Mouse (Mus musculus) embryonic facial prominence, embryonic 11.5 days (tissue): Measurements from ENCODE around the gene Trim65. TPM values are rescaled to one million over a fixed set of nuclear protein-coding genes. Genes with fewer than 3 reads are reported as not detected.
A peak's percentile ranks its signal among the peaks of the same experiment; 100 is the strongest.
"Not testable (repeated sequence)": the region's sequence is repeated elsewhere in the genome, so short reads cannot be mapped to it uniquely, and the experiment has no call there.

Experiments
- ATAC-seq: fragments of 200-750 bp; cut with Nextera tagmentation; replicated peaks from 2 replicates; pipeline ENCODE4 v1.8.0; 2017; ENCODE audit warnings: low read depth; ENCODE audit not compliant: insufficient number of reproducible peaks, low FRiP score, low TSS enrichment
- DNase-seq: peaks from one replicate; pipeline ENCODE4 v3.0.0-alpha.2; 2015; ENCODE audit warnings: low spot score
- H3K27ac ChIP-seq: fragments of 300-500 bp; sonication (generic); replicated peaks from 2 replicates; pipeline ENCODE4 v1.5.1; 2014; ENCODE audit warnings: mild to moderate bottlenecking, low read depth, low read length, control low read depth
- H3K27me3 ChIP-seq: fragments of 300-500 bp; sonication (generic); 2 replicates; pipeline ENCODE4 v1.6.1; 2014; ENCODE audit warnings: mild to moderate bottlenecking, low read length, moderate library complexity, mixed read lengths; ENCODE audit not compliant: control insufficient read depth, insufficient read depth
- H3K36me3 ChIP-seq: fragments of 300-500 bp; sonication (generic); replicated peaks from 2 replicates; pipeline ENCODE4 v1.6.1; 2014; ENCODE audit warnings: low read depth, mild to moderate bottlenecking, low read length, moderate library complexity, mixed read lengths; ENCODE audit not compliant: control insufficient read depth, insufficient read depth
- H3K4me1 ChIP-seq: fragments of 300-500 bp; sonication (generic); 2 replicates; pipeline ENCODE4 v1.6.1; 2014; ENCODE audit warnings: low read length, mixed read lengths; ENCODE audit not compliant: control insufficient read depth, insufficient read depth
- H3K4me2 ChIP-seq: fragments of 300-500 bp; sonication (generic); 2 replicates; pipeline ENCODE4 v1.6.1; 2014; ENCODE audit warnings: low read depth, mild to moderate bottlenecking, control low read depth, low read length, moderate library complexity
- H3K4me3 ChIP-seq: fragments of 300-500 bp; sonication (generic); 2 replicates; pipeline ENCODE4 v1.5.1; 2014; ENCODE audit warnings: low read depth, low read length, control low read depth
- H3K9ac ChIP-seq: fragments of 300-500 bp; sonication (generic); replicated peaks from 2 replicates; pipeline ENCODE4 v1.6.1; 2014; ENCODE audit warnings: mild to moderate bottlenecking, control low read depth, low read length
- H3K9me3 ChIP-seq: fragments of 300-500 bp; sonication (generic); replicated peaks from 2 replicates; pipeline ENCODE4 v1.6.1; 2016; ENCODE audit warnings: mild to moderate bottlenecking, low read length, inconsistent platforms, mixed read lengths; ENCODE audit not compliant: control insufficient read depth
- WGBS: fragments of 180-500 bp; shearing (Covaris S2); extraction: QIAGEN DNeasy Blood & Tissue Kit; methylation state at CpG from one replicate; pipeline ENCODE4 v1.1.7; 2014; 5-methylcytosine and 5-hydroxymethylcytosine counted together
- polyA plus RNA-seq: library from polyadenylated mRNA; unstranded; fragments of >200 nt; fragmentation: Nextera tagmentation; extraction: Ambion mirVana; gene quantifications from 2 replicates; pipeline ENCODE4 v1.2.1, GENCODE M21; 2014

The Trim65 gene
- polyA plus RNA-seq, 1 experiment from 2014 or later, result 1.8 TPM

DNA sequence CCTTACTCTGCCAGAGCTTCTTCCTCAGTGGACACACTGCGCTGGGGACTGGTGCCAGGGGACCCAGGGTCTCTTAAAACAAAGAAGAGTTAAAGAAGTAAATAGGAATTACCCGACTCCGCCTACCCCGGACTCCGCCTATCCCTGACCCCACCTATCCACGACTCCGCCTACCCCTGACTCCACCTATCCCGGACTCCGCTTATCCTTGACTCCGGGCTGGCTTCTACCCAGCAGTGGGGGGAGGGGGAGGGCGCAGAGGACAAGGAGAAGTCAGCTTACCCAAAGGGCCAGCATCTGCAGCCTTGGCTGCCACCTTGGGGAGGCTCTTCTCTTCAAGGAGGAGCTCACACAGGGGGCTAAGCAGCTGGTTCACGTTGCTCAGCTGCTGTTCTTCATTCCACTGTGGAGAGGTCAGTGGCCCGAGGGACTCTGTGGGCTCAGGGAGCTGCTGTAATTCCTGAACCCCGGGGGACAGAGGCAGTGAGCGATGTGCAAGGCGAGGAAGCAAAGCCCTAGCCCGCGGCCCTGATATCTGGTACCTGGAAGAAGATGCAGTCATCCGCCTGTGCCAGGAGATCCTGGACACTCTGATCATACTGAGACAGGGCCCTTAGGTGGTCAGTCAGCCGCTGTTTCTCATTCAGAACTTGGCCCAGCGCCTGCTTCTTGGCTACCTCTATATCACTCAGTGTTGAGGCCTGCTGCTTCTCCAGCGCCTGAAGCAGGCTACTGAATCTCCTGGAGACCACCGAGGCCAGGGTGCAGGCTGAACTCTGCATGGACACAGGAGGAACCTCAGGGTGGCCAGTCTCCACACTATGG is 3.6 kb downstream of the Trim65 start, which contains the start of gene Trim47:
Gene Trim47, minus strand, starts transcription at position 55 of the 825 bp plus-strand sequence.
- peak; percentile 82 for DNase-seq
- peaks cover 7% of the 10 kb centered on the region; the same call in 1 of the 2 replicates for H3K4me1 ChIP-seq
- no peak within 1 kb of the TSS; the same call in 1 of the 2 replicates for H3K4me3 ChIP-seq
- no peaks in the 10 kb centered on the region for H3K9me3 ChIP-seq
- ATAC-seq, result no peak
- H3K4me2 ChIP-seq, result peak within 1 kb of the TSS; percentile 44
- no peaks in the 10 kb centered on the region for H3K27me3 ChIP-seq
- H3K36me3 ChIP-seq, result peaks cover 5% of the 10 kb centered on the region
- H3K27ac ChIP-seq, result peak within 1 kb of the TSS; percentile 47; the same call in 1 of the 2 replicates
- peak within 1 kb of the TSS; percentile 39 for H3K9ac ChIP-seq
- 20% methylated on average over 23 of the region's 23 CpGs for WGBS

DNA sequence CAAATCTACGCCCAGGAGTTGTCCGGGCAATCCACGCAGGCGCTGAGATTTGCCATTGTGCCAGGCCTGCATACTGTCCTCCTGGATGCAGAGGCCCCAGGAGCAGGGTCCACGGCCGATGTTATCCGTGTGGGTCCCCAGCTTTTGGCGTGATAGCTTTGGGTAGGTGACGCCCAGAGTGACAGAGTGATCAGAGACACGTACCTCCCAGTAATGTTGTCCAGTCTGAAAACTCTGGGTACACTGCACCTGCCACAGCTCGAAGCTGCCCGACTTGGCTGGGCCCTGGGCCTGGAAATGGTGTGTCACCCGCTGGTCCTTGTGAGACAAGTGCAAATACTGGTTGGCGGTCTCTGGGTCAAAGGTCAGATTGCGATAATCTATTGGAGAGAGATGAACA is 4.7 kb downstream of the Trim65 start:
- ATAC-seq (no peak), DNase-seq (no peak)
- Histone ChIP-seq H3K36me3 (peaks cover 4% of the 10 kb centered on the region), H3K4me1 (peaks cover 7% of the 10 kb centered on the region; the same call in 1 of the 2 replicates), H3K4me2 (no peak overlapping the region), H3K27me3 (no peaks in the 10 kb centered on the region), H3K9me3 (no peaks in the 10 kb centered on the region), H3K9ac (no peak overlapping the region), H3K27ac (no peak overlapping the region), H3K4me3 (no peak overlapping the region)
- 95% methylated on average over 15 of the region's 15 CpGs for WGBS

DNA sequence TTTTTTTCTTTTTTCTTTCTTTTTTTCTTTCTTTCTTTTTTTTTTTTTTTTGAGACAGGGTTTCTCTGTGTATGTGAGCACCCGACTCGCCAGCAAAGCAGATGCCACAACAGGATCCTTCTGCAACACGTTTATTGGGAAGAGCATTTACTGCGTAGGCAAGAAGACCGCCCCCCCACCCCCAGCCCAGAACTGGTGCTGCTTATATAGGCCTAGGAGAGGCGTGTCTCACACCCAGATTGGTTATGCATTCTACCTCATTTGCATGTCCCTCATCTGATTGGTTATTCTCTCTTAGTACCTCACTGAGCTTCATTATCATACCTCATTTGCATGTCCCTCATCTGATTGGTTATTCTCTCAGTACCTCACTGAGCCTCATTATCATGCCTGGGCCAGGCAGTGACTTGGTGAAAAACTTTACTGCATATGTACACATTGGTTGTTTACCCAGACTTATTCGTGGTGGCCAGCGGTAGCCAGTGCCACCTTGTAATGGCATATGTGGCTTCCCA is 9.1 kb downstream of the Trim65 start:
- not testable (repeated sequence) for H3K4me2 ChIP-seq, H3K4me3 ChIP-seq, H3K27ac ChIP-seq, DNase-seq, H3K9ac ChIP-seq, H3K27me3 ChIP-seq, ATAC-seq, H3K36me3 ChIP-seq, H3K4me1 ChIP-seq, H3K9me3 ChIP-seq
- WGBS, result 93% methylated on average over 8 of the region's 8 CpGs

DNA sequence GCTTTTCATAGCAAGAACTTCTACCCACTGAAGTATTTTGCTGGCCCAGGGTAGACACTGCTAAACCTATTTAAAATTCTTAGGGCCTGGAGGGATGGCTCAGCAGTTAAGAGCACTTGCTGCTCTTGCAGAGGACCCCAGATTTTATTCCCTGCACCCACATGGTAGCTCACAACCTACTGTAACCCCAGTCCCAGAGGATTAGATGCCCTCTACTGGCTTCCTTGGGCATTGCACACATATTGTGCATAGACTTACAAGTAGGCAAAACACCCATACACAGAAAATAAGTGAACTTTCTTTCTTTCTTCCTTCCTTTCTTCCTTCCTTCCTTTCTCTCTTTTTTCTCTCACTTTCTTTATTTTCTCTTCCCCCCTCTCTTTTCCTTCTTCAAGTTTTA is 13.1 kb downstream of the Trim65 start:
- Histone ChIP-seq H3K9me3 (no peaks in the 10 kb centered on the region), H3K9ac (no peak overlapping the region), H3K36me3 (no peaks in the 10 kb centered on the region), H3K4me1 (no peaks in the 10 kb centered on the region), H3K4me3 (no peak overlapping the region), H3K27me3 (no peaks in the 10 kb centered on the region), H3K4me2 (no peak overlapping the region), H3K27ac (no peak overlapping the region)
- DNase-seq (no peak), ATAC-seq (no peak)

DNA sequence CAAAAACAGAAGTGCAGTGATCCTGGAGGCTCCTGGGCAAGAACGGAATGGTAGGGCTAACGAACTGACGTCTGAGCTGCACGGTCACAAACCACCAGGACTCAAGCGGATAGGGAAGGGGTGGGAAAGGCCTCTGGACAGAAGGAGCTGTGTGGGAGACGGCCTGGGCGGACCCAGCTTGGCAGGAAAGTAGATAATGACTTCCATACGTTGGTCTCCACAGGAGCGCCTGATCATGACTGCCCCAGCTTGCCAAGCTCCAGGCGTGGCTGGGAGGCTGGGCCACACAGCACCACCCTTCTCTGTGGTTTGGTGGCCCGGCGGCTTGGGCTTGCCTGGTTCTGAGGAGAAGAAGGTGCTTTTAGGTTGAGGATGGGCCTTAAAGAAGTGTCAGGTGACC is 13.7 kb downstream of the Trim65 start:
- H3K4me3 ChIP-seq, result no peak overlapping the region
- H3K9me3 ChIP-seq, result no peaks in the 10 kb centered on the region
- 40% methylated on average over 12 of the region's 12 CpGs for WGBS
- DNase-seq, result peak; percentile 64
- no peaks in the 10 kb centered on the region for H3K27me3 ChIP-seq
- no peak for ATAC-seq
- H3K4me1 ChIP-seq, result no peaks in the 10 kb centered on the region
- no peaks in the 10 kb centered on the region for H3K36me3 ChIP-seq
- H3K27ac ChIP-seq, result 0 out of 2 replicates have a peak overlapping the region, but pooled peaks have one; percentile 13
- no peak overlapping the region for H3K4me2 ChIP-seq
- no peak overlapping the region for H3K9ac ChIP-seq

DNA sequence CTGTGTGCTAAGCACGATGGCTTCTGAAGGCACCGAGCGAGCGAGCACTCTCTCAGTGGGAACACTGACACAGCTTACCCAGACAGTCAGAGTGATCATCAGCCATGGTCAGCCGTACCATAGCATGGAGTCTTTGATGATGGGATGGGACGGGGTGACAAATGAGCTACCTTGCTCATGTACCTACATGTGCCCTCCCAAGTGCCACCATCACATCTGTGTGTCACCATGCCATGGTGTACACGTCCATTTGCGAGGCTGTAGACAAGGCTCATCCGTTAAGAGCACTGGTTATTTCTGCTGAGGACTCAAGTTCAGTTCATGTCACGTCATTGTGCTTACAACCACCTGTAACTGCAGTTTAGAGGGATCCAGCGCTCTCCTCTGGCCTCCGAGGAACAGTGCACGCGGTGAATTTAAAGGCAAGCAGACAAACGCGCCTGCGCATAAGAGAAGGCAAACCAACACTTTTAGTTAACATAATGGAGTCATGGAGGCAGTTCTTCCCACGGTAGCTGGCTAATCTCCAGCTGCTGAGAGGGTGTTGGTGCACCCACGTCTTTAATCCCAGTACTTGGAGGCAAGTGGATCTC is 19.2 kb downstream of the Trim65 start:
- Histone ChIP-seq H3K4me1 (peaks cover 11% of the 10 kb centered on the region), H3K36me3 (no peaks in the 10 kb centered on the region), H3K27me3 (peaks cover 50% of the 10 kb centered on the region), H3K4me3 (no peak overlapping the region), H3K4me2 (no peak overlapping the region), H3K27ac (no peak overlapping the region), H3K9ac (no peak overlapping the region), H3K9me3 (no peaks in the 10 kb centered on the region)
- 86% methylated on average over 19 of the region's 19 CpGs for WGBS
- DNase-seq, result no peak
- no peak for ATAC-seq

DNA sequence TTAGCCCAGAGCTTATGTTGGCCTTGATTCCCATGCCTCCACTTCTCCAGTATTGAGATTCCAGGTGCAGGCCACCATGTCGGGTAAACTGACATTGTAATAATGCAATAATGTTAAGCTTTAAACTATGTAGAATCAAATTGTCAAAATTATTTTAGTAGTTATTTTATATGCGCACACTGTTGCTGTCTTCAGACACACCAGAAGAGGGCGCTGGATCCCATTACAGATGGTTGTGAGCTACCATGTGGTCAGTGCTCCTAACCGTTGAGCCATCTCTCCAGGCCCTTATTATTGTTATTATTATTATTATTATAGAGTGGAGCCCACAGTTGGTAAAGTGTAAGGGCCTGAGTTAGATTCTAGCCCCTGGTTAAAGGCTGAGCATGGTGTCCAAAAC is 19.9 kb downstream of the Trim65 start:
- 74% methylated on average over 4 of the region's 4 CpGs for WGBS
- no peak for ATAC-seq
- no peak overlapping the region for H3K4me3 ChIP-seq

DNA sequence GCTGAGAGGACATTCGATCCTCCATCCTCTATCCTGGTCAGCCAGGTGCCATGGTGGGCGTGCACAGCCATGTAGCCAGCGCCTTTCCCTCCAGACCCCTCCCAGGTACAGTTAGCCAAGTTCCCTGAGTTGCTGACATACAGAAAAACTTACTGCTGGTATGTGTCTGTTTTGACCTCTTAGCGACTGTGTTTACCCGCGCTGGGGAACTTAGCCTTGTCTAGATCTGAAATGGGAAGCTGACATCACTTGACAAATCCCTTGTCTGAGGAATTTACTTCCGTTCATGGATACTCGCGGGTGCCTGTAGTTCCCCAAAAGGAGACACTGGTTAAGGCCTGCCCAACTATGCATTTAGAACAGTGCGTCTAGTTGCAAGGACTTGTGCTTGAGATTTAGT is 20.4 kb downstream of the Trim65 start:
- ATAC-seq (no peak), DNase-seq (no peak)
- Histone ChIP-seq H3K27ac (no peak overlapping the region), H3K36me3 (no peaks in the 10 kb centered on the region), H3K4me2 (peak overlapping the region; percentile 49), H3K9me3 (no peaks in the 10 kb centered on the region), H3K9ac (no peak overlapping the region), H3K27me3 (peaks cover 53% of the 10 kb centered on the region), H3K4me1 (peaks cover 11% of the 10 kb centered on the region), H3K4me3 (peak overlapping the region; percentile 36; the same call in 1 of the 2 replicates)
- 28% methylated on average over 10 of the region's 10 CpGs for WGBS

More for the DNA sequence above, 19.9 kb downstream of the Trim65 start:
- peaks cover 11% of the 10 kb centered on the region for H3K4me1 ChIP-seq
- no peak overlapping the region for H3K4me2 ChIP-seq
- peaks cover 53% of the 10 kb centered on the region for H3K27me3 ChIP-seq
- no peak overlapping the region for H3K9ac ChIP-seq
- no peak for DNase-seq
- H3K27ac ChIP-seq, result no peak overlapping the region
- H3K9me3 ChIP-seq, result no peaks in the 10 kb centered on the region
- no peaks in the 10 kb centered on the region for H3K36me3 ChIP-seq
